Mouse (Mus musculus) liver, embryonic 12.5 days (tissue): Measurements from ENCODE around the gene Kcnh4. TPM values are rescaled to one million over a fixed set of nuclear protein-coding genes. Genes with fewer than 3 reads are reported as not detected.
A peak's percentile ranks its signal among the peaks of the same experiment; 100 is the strongest.
"Not testable (repeated sequence)": the region's sequence is repeated elsewhere in the genome, so short reads cannot be mapped to it uniquely, and the experiment has no call there.

Experiments
- ATAC-seq: fragments of 200-750 bp; cut with Nextera tagmentation; 2 replicates; pipeline ENCODE4 v1.8.0; 2017; ENCODE audit warnings: moderate number of reproducible peaks, mild to moderate bottlenecking, moderate library complexity
- H3K27ac ChIP-seq: fragments of 300-500 bp; sonication (generic); 2 replicates; pipeline ENCODE4 v1.5.1; 2016; ENCODE audit warnings: mild to moderate bottlenecking
- H3K27me3 ChIP-seq: fragments of 300-500 bp; sonication (generic); replicated peaks from 2 replicates; pipeline ENCODE4 v1.6.1; 2016; ENCODE audit warnings: mild to moderate bottlenecking, moderate library complexity
- H3K36me3 ChIP-seq: fragments of 300-500 bp; sonication (generic); 2 replicates; pipeline ENCODE4 v1.6.1; 2016; ENCODE audit warnings: mild to moderate bottlenecking, moderate library complexity
- H3K4me1 ChIP-seq: fragments of 300-500 bp; sonication (generic); 2 replicates; pipeline ENCODE4 v1.6.1; 2016
- H3K4me2 ChIP-seq: fragments of 300-500 bp; sonication (generic); 2 replicates; pipeline ENCODE4 v1.6.1; 2016; ENCODE audit warnings: mild to moderate bottlenecking, moderate library complexity
- H3K4me3 ChIP-seq: fragments of 300-500 bp; sonication (generic); 2 replicates; pipeline ENCODE4 v1.5.1; 2016; ENCODE audit warnings: mild to moderate bottlenecking, moderate library complexity
- H3K9ac ChIP-seq: fragments of 300-500 bp; sonication (generic); 2 replicates; pipeline ENCODE4 v1.6.1; 2016; ENCODE audit warnings: mild to moderate bottlenecking, moderate library complexity
- H3K9me3 ChIP-seq: fragments of 300-500 bp; sonication (generic); replicated peaks from 2 replicates; pipeline ENCODE4 v1.6.1; 2016; ENCODE audit warnings: mild to moderate bottlenecking, moderate library complexity
- WGBS: fragments of 180-500 bp; shearing (Covaris S2); methylation state at CpG from one replicate; pipeline ENCODE4 v1.1.7; 2016; ENCODE audit not compliant: insufficient replicate concordance; 5-methylcytosine and 5-hydroxymethylcytosine counted together
- polyA plus RNA-seq: library from polyadenylated mRNA; unstranded; fragments of >200 nt; fragmentation: Nextera tagmentation; extraction: Ambion mirVana; gene quantifications from 2 replicates; pipeline ENCODE4 v1.2.1, GENCODE M21; 2016

Gene Kcnh4
- not detected in 2 replicates for polyA plus RNA-seq

GRCm38 (mm10) chr11:100759611-100760233 lies at the start of gene Kcnh4:
TSS of gene Kcnh4 (minus strand) at chr11:100759942.
- peak within 1 kb of the TSS; percentile 78 for H3K4me2 ChIP-seq
- ATAC-seq: no peak
- H3K27me3 ChIP-seq: peaks cover 86% of the 10 kb centered on the region
- 2% methylated on average over 51 of the region's 51 CpGs for WGBS
- no peak within 1 kb of the TSS for H3K27ac ChIP-seq
- no peaks in the 10 kb centered on the region for H3K9me3 ChIP-seq
- peaks cover 29% of the 10 kb centered on the region for H3K4me1 ChIP-seq
- H3K4me3 ChIP-seq: peak within 1 kb of the TSS; percentile 47
- H3K36me3 ChIP-seq: no peaks in the 10 kb centered on the region
- H3K9ac ChIP-seq: no peak within 1 kb of the TSS

- H3K9me3 ChIP-seq: 0 out of 2 replicates have a peak, but pooled peaks cover 9% of the 10 kb centered on the region
- no peak for ATAC-seq
- H3K36me3 ChIP-seq: peaks cover 81% of the 10 kb centered on the region
- H3K9ac ChIP-seq: no peak overlapping the region
- H3K27me3 ChIP-seq: no peaks in the 10 kb centered on the region
- H3K27ac ChIP-seq: no peak overlapping the region
- no peak overlapping the region for H3K4me2 ChIP-seq
- H3K4me1 ChIP-seq: no peaks in the 10 kb centered on the region
- H3K4me3 ChIP-seq: no peak overlapping the region
- 79% methylated on average over 20 of the region's 20 CpGs for WGBS
These were observed 46.9 kb upstream of the Kcnh4 start for GRCm38 (mm10) chr11:100806380-100807305.

GRCm38 (mm10) chr11:100805535-100805934 lies 45.8 kb upstream of the Kcnh4 start:
- H3K27me3 ChIP-seq: no peaks in the 10 kb centered on the region
- H3K4me3 ChIP-seq: no peak overlapping the region
- H3K9me3 ChIP-seq: 0 out of 2 replicates have a peak, but pooled peaks cover 3% of the 10 kb centered on the region
- no peak for ATAC-seq
- H3K36me3 ChIP-seq: peaks cover 81% of the 10 kb centered on the region
- H3K9ac ChIP-seq: no peak overlapping the region
- H3K4me1 ChIP-seq: no peaks in the 10 kb centered on the region
- no peak overlapping the region for H3K27ac ChIP-seq
- no peak overlapping the region for H3K4me2 ChIP-seq
- WGBS: 58% methylated on average over 7 of the region's 7 CpGs

GRCm38 (mm10) chr11:100804409-100804808 lies 44.7 kb upstream of the Kcnh4 start:
- Histone ChIP-seq H3K27ac (no peak overlapping the region), H3K9ac (no peak overlapping the region), H3K4me2 (no peak overlapping the region), H3K36me3 (peaks cover 88% of the 10 kb centered on the region), H3K27me3 (no peaks in the 10 kb centered on the region), H3K4me1 (no peaks in the 10 kb centered on the region), H3K9me3 (0 out of 2 replicates have a peak, but pooled peaks cover 3% of the 10 kb centered on the region), H3K4me3 (no peak overlapping the region)
- no peak for ATAC-seq
- WGBS: 68% methylated on average over 10 of the region's 10 CpGs

GRCm38 (mm10) chr11:100799426-100799825 lies 39.7 kb upstream of the Kcnh4 start:
- Histone ChIP-seq H3K4me2 (no peak overlapping the region), H3K4me3 (no peak overlapping the region), H3K4me1 (no peaks in the 10 kb centered on the region), H3K36me3 (peaks cover 93% of the 10 kb centered on the region), H3K9ac (no peak overlapping the region), H3K27ac (no peak overlapping the region), H3K9me3 (0 out of 2 replicates have a peak, but pooled peaks cover 3% of the 10 kb centered on the region), H3K27me3 (no peaks in the 10 kb centered on the region)
- 86% methylated on average over 5 of the region's 5 CpGs for WGBS
- ATAC-seq: no peak

- 79% methylated on average over 8 of the region's 8 CpGs for WGBS
- no peak for ATAC-seq
- Histone ChIP-seq H3K4me3 (no peak overlapping the region), H3K36me3 (peaks cover 91% of the 10 kb centered on the region), H3K27ac (no peak overlapping the region), H3K4me2 (no peak overlapping the region), H3K27me3 (no peaks in the 10 kb centered on the region), H3K9ac (no peak overlapping the region), H3K9me3 (no peaks in the 10 kb centered on the region), H3K4me1 (no peaks in the 10 kb centered on the region)
These were observed 36.8 kb upstream of the Kcnh4 start for GRCm38 (mm10) chr11:100796585-100796984.

- no peaks in the 10 kb centered on the region for H3K27me3 ChIP-seq
- no peak overlapping the region for H3K4me2 ChIP-seq
- ATAC-seq: no peak
- H3K4me3 ChIP-seq: no peak overlapping the region
- 82% methylated on average over 2 of the region's 2 CpGs for WGBS
- H3K27ac ChIP-seq: no peak overlapping the region
- no peaks in the 10 kb centered on the region for H3K4me1 ChIP-seq
- H3K9ac ChIP-seq: no peak overlapping the region
- H3K36me3 ChIP-seq: peaks cover 92% of the 10 kb centered on the region
- H3K9me3 ChIP-seq: no peaks in the 10 kb centered on the region
These were observed 35.6 kb upstream of the Kcnh4 start for GRCm38 (mm10) chr11:100795386-100795785.

- Histone ChIP-seq H3K4me2 (no peak overlapping the region), H3K27me3 (no peaks in the 10 kb centered on the region), H3K4me1 (no peaks in the 10 kb centered on the region), H3K4me3 (no peak overlapping the region), H3K9ac (no peak overlapping the region), H3K36me3 (peaks cover 93% of the 10 kb centered on the region), H3K27ac (no peak overlapping the region), H3K9me3 (no peaks in the 10 kb centered on the region)
- 66% methylated on average over 2 of the region's 2 CpGs for WGBS
- ATAC-seq: no peak
These were observed 31.8 kb upstream of the Kcnh4 start for GRCm38 (mm10) chr11:100791457-100792049.

- not testable (repeated sequence) for ATAC-seq, H3K9me3 ChIP-seq, H3K4me2 ChIP-seq, H3K27ac ChIP-seq, H3K27me3 ChIP-seq, H3K4me1 ChIP-seq, H3K9ac ChIP-seq, H3K4me3 ChIP-seq
- H3K36me3 ChIP-seq: peaks cover 97% of the 10 kb centered on the region
- 87% methylated on average over 9 of the region's 9 CpGs for WGBS
These were observed 30.9 kb upstream of the Kcnh4 start for GRCm38 (mm10) chr11:100790644-100791043.

GRCm38 (mm10) chr11:100789702-100790101 lies 30.0 kb upstream of the Kcnh4 start:
- Histone ChIP-seq H3K9ac (no peak overlapping the region), H3K4me1 (no peaks in the 10 kb centered on the region), H3K4me2 (no peak overlapping the region), H3K27ac (no peak overlapping the region), H3K9me3 (no peaks in the 10 kb centered on the region), H3K27me3 (no peaks in the 10 kb centered on the region), H3K36me3 (peaks cover 97% of the 10 kb centered on the region), H3K4me3 (no peak overlapping the region)
- ATAC-seq: no peak
- 82% methylated on average over 3 of the region's 3 CpGs for WGBS

- Histone ChIP-seq H3K9ac (no peak overlapping the region), H3K27ac (no peak overlapping the region), H3K27me3 (no peaks in the 10 kb centered on the region), H3K36me3 (peaks cover 99% of the 10 kb centered on the region), H3K4me3 (no peak overlapping the region), H3K9me3 (no peaks in the 10 kb centered on the region), H3K4me2 (no peak overlapping the region), H3K4me1 (no peaks in the 10 kb centered on the region)
- ATAC-seq: no peak
- WGBS: 85% methylated on average over 2 of the region's 2 CpGs
These were observed 26.0 kb upstream of the Kcnh4 start for GRCm38 (mm10) chr11:100785774-100786173.

- no peak for ATAC-seq
- Histone ChIP-seq H3K9me3 (no peaks in the 10 kb centered on the region), H3K4me2 (no peak overlapping the region), H3K36me3 (peaks cover 98% of the 10 kb centered on the region), H3K4me1 (no peaks in the 10 kb centered on the region), H3K9ac (no peak overlapping the region), H3K4me3 (no peak overlapping the region), H3K27ac (no peak overlapping the region), H3K27me3 (no peaks in the 10 kb centered on the region)
- 82% methylated on average over 8 of the region's 8 CpGs for WGBS
These were observed 24.5 kb upstream of the Kcnh4 start for GRCm38 (mm10) chr11:100784286-100784685.
